Mouse (Mus musculus) kidney, adult 2 months (tissue): ENCODE results near the gene Apoc1.

Source experiments
- CTCF ChIP-seq: fragments of 200-500 bp; conservative IDR thresholded peaks from 2 replicates; pipeline ENCODE4 v1.5.1; 2011; ENCODE audit warnings: low read depth, mild to moderate bottlenecking, control low read depth, low read length, moderate library complexity, mixed read lengths; ENCODE audit not compliant: insufficient read depth, insufficient read length
- POLR2A ChIP-seq: fragments of 200-500 bp; IDR thresholded peaks from one replicate; pipeline ENCODE4 v1.6.1; 2011; ENCODE audit warnings: low read depth, low read length, control low read depth

GRCm38 (mm10) chr7:19698907-19699826, 6.7 kb upstream of the Apoc1 start, which contains the start of gene Apoe:
- TF ChIP-seq CTCF (0 out of 2 replicates have a peak, but pooled peaks have one; percentile 2), POLR2A (no peak)
